Mouse (Mus musculus): ENCODE data around the gene Gm10750.

DNA sequence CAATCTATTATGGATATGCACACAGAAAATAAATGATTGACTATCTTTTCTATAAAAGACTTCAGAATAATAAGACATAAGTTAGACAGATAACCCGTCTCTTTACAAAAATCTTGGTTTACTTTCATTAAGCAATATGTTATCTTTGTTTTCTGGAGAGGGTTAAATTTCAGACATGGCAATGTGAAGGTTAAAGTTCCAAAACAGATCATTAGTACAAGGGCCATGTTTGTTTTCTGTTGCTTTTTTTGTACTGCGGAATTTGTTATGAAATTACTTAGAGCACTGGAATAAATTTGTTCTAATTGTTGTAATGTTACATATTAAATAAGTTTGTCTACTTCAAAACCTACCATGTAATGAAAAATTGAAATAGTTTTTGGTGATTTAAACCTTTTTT, 21.9 kb downstream of the Gm10750 start:
- TF ChIP-seq MYOG (IDR thresholded peaks at IDR 0.05; ENCODE audit: control insufficient read depth in 1 of 3, insufficient read depth in 1 of 3, insufficient read length in 2 of 3, low read depth in 2 of 3) = no peak
- no peak for TF ChIP-seq USF1 (IDR thresholded peaks at IDR 0.05; ENCODE audit: low read depth)
- TF ChIP-seq TCF3 (IDR thresholded peaks at IDR 0.05; ENCODE audit: insufficient read length, low read depth) = no peak
- TF ChIP-seq E2F4 (IDR thresholded peaks at IDR 0.05; ENCODE audit: insufficient read depth) = no peak
